Mouse (Mus musculus) activated CD4-positive, CD25-positive, alpha-beta regulatory T cell, adult 4 months (primary cell): ENCODE results near the gene Tuba1b. TPM values are rescaled to one million over a fixed set of nuclear protein-coding genes. Genes with fewer than 3 reads are reported as not detected.
A peak's percentile ranks its signal among the peaks of the same experiment; 100 is the strongest.
"Not testable (repeated sequence)": the region's sequence is repeated elsewhere in the genome, so short reads cannot be mapped to it uniquely, and the experiment has no call there.

Experiments
- ATAC-seq: one replicate; pipeline ENCODE4 v1.8.0; 2017
- polyA plus RNA-seq, 2 experiments: library from polyadenylated mRNA; unstranded; fragments of 100-300 nt; shearing (Covaris generic); gene quantifications; one replicate each; pipeline ENCODE4 v1.2.1; 2017

The Tuba1b gene
- polyA plus RNA-seq, 2 experiments from 2014 or later: 510 to 711 TPM

DNA sequence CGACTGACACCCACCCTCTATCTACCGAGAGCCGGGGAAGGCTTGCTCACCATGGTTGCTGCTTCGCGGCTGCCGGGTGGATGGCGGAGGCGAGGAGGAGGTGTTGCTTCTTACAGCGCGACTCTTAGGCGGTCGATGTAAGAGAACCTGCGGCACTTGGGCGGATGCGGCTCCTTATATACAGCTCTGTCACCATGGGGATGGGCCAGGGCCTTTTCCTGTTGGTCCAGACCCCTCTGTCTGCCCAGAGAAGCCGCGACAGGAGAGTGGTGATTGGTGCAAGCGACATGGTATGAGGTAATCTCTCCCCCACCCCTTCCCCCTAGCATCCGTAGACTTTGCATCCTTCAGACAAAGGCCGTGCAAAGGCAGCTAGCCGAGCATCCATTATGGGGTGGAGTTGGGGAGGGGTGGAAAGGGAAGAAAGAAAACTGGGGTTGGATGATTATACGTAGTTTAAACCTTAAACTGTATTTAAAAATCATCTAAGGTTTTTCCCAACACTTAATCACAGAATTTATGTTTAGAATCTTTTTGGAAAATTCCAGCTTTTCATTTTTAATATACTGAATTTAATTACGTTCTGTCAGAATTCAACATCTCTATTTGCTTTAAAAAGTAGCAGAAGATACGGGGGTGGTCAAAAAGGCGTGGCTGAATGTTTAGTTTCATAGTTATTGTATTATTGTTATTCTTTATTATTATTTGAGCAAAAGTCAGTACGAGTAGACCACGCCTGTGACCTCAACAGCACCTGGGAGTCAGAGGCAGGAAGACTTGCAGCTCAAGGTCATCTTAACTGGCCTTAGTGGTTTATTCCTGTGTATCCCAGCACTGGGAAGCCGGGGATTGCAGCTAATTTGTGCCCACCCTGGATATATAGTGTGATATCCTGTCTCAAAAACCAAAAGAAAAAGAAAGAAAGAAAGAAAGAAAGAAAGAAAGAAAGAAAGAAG lies 19.3 kb upstream of the Tuba1b start, which contains the start of the genes Gm49450 and Tuba1a:
TSS of gene Gm49450 (minus strand) at position 151 of the 956 bp plus-strand sequence.
TSS of gene Tuba1a (minus strand) at position 303 of the 956 bp plus-strand sequence.
- peak; percentile 98 for ATAC-seq

DNA sequence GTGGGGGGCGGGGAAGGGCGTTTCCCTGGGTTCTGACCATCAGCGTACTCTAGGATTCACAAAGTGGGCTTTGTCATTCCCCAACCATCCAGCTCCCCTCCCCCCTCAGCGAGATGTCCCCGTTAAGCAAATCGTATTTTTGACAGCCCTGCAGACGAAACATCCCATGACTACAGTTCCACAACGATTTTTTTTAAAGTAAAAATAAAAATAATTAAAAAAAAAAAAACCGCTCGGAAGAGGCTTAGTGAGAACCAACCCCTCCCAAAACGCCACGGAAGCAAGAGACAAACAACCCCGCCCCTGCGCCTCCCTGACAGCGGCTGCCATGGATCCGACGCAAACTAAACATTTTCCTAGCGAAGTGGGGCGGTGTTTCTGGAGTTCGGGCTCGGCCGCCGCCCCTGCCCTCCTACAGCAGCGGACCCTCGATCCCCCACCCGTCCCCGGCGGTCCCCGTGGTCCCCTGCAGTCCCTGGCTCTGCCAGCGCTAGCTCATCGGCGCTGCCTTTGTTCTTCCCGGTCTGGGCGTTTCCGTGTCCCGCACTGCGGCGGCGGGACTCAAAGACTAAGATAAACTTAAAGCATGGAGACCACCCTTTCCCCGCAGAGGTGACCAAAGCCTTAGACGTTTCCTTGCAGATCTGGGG lies 18.5 kb upstream of the Tuba1b start:
- ATAC-seq: peak; percentile 43

GRCm38 (mm10) chr15:98952063-98952455 lies 17.7 kb upstream of the Tuba1b start:
- ATAC-seq: no peak

- ATAC-seq: not testable (repeated sequence)
Measured at GRCm38 (mm10) chr15:98951122-98952062, 17.0 kb upstream of the Tuba1b start.

- ATAC-seq: no peak
Measured at GRCm38 (mm10) chr15:98949607-98949892, 15.2 kb upstream of the Tuba1b start.

DNA sequence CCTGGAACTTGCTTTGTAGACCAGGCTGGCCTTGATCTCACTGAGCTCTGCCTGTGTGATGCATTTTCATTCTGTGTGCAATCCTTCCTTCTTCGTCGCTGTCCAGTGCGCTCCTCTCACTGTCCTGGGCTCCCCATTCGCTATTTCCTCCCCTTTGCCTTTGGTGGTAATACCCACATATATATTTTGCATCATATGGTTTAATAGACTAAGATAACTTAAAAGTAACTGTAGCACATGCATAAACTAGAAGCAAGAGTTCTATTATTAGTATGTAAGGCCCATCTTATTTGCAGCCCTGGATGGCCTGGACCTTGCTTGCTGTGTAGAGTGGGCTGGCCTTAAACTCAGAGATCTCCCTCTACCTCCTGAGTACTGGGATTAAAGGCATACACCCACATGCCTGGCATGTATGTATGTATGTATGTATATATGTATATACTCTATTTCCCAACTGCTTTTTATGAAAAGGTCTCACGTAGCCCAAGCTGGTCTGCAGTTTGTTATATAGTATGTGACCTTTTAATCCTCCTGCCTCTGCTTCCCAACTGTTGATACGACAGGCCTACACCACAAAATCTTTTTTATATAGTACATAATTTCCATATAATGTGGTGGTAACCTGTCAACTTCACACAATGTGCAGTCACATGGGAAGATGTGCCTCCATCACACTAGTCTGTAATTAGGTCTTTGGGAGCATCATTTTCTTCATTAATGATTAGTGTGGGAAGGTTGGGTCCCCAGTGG lies 14.7 kb upstream of the Tuba1b start:
- no peak for ATAC-seq

DNA sequence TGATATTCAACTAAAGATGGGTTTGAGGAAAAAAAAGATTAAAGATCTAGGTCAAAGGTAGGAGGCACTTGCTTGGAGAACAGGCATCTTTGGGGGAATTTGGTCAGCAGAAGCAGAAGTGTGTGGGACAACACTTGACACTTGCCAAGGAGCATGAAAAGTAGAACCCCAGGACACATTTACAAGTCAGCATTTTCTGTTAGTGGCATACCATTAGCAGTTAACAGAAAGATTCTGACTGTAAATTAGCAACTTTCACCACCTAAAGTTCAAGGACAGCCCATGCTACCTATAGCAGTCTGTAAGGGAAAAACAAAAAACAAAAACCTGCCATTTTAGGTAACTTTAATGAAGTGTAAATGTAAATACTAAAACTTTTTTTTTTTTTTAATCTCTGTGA lies 14.0 kb upstream of the Tuba1b start:
- ATAC-seq: no peak

GRCm38 (mm10) chr15:98947884-98948283 lies 13.5 kb upstream of the Tuba1b start:
- no peak for ATAC-seq

DNA sequence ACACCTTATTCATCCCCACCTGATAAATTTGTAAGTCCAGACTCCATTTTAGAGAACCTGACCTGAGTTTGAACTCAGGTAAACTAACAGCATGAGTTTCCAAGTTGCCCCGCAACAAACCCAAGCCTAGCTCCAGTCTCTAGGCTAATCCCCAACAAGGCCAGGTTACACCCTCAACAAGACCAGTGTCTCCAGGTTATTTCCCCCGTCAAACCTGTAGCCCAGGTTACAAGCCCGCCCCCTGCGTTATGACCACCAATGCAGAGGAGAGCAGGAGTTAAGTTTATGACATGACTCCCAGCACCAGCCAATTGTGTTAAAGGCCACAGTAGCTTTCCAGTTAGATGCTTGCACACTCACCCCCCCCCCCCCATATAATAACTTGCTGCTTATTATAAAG lies 8.8 kb upstream of the Tuba1b start:
- no peak for ATAC-seq

GRCm38 (mm10) chr15:98942081-98942480 lies 7.7 kb upstream of the Tuba1b start:
- ATAC-seq: no peak

GRCm38 (mm10) chr15:98941539-98941938 lies 7.2 kb upstream of the Tuba1b start:
- no peak for ATAC-seq

DNA sequence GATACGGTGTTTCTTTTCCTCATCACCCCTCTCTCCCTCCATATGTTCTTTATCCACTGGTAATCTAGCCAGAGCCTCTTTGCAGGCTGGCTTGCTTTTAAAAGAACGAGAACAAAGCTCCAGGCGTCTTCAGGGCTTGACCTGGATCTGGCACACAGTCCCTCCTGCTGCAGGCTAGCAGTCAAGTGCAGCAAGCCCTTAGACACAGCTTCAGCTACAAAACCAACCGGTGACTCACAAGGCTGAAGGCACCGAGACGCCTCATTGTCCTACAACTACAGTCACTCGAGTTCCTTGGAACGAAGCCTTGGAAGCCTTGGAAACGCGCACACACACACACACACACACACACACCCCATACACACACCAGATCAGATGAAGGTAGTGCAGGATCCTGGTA lies 6.5 kb upstream of the Tuba1b start:
- ATAC-seq: no peak

- ATAC-seq: peak; percentile 58
Measured at GRCm38 (mm10) chr15:98933833-98934216, 540 bp downstream of the Tuba1b start.

DNA sequence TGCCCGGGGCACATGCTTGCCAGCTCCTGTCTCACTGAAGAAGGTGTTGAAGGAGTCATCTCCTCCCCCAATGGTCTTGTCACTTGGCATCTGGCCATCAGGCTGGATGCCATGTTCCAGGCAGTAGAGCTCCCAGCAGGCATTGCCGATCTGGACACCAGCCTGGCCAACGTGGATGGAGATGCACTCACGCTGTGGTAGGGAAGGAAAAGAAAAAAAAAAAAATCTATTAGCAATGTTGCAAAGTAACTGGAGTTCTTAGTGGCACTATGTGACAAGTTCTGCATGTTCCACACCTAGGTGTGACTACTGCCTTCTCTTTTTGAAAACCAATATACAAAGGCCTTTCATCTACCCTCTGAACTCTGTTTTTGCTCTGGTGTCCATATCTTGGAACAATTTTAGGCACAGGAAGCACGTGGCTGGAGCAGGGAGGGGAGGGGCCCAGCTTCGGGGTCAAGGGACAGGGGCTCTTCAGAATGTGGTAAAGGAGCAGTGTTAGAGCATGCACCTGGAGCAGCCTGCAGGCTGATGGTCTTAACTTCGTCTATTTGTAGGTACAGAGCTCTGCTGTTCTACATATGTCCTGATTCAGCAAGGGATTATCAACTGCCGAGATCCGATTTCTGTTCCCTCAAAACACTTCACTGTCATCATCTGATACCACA lies 1.2 kb downstream of the Tuba1b start:
- not testable (repeated sequence) for ATAC-seq

DNA sequence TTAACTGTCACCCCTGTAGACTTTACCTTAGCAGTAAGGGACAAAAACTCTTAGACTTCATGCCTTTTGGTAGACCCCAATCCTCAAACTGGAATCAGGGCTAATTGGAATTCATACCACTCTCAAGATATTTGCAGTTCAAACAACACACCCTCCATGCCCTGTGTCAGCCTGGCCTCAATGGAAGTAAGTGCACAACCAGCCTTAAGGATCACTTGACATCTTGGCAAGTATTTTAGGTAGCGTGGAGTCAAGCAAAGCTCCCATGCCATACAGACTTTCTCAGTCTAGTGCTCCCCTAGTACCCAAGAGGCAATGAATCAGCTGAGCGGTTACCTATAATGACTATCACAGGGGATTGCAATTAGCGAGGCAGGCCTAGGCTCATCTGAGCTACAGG lies 3.4 kb downstream of the Tuba1b start:
- ATAC-seq: no peak

GRCm38 (mm10) chr15:98930017-98930734 lies 4.2 kb downstream of the Tuba1b start:
- ATAC-seq: no peak

- peak; percentile 31 for ATAC-seq
Measured at GRCm38 (mm10) chr15:98928598-98929240, 5.6 kb downstream of the Tuba1b start.

DNA sequence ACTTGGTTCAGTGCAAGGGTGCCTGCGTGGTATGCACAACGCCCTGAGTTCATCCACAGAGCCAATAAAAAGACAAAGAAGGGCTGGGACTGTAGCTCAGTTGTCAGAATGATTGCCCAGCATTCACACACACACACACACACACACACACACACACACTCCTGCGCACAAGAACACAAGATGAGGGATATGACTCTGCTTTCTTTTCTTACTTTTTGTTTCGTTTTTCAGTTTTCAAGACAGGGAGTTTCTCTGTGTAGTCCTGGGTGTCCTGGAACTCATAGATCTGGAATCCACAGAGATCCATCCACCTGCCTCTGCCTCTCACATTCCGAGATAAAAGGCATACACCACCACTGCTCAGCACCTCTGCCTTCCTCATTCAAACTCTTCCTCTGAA lies 6.8 kb downstream of the Tuba1b start:
- peak; percentile 84 for ATAC-seq

DNA sequence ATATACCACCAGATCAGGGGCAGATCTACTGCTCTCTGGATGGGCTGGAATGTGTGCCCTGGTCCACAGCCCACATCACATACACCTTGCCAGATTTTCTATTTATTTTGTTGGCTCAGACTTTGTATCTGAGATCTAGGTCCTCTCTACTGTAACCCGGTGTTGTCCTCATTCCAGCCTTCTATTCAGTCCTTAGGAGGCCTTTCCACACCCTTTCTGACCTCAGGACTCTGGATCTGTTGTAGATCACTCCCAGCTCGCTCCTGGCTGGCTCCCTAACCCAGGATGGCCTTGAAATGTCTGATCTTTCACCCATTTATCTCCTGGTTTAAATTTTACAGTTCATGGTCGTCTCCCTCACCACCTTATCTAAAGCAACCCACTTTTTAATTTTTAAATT lies 9.7 kb downstream of the Tuba1b start:
- ATAC-seq: no peak

- no peak for ATAC-seq
Measured at GRCm38 (mm10) chr15:98923031-98923537, 11.3 kb downstream of the Tuba1b start.
